Mouse (Mus musculus) liver, postnatal 0 days (tissue): ENCODE data around the gene Cers5.

Source experiments
- CTCF ChIP-seq: sonication (generic); IDR thresholded peaks from 2 replicates; pipeline ENCODE4 v1.5.1; 2016; ENCODE audit warnings: antibody characterized with exemption, low read depth
- EP300 ChIP-seq: IDR thresholded peaks from 2 replicates; pipeline ENCODE4 v1.6.1; 2016; ENCODE audit warnings: antibody characterized with exemption, low read depth, mild to moderate bottlenecking

GRCm38 (mm10) chr15:99731167-99731566, 41.5 kb downstream of the Cers5 start:
- TF ChIP-seq CTCF, result no peak
- no peak for TF ChIP-seq EP300
